Mouse (Mus musculus) cerebellum, postnatal 4 days (tissue): ENCODE measurements at regions not wholly inside any gene's neighbourhood (a gene's known extent, or its start where the extent isn't known, plus 50 kb on each side); places are given as distances from the start of the nearest gene placed in this dataset.

Experiments used
- DNase-seq, 2 experiments: peaks; one replicate each; pipeline ENCODE4 v3.0.0; 2022; ENCODE audit warnings: low spot score in 2 of 2, mixed read lengths in 1 of 2

DNA sequence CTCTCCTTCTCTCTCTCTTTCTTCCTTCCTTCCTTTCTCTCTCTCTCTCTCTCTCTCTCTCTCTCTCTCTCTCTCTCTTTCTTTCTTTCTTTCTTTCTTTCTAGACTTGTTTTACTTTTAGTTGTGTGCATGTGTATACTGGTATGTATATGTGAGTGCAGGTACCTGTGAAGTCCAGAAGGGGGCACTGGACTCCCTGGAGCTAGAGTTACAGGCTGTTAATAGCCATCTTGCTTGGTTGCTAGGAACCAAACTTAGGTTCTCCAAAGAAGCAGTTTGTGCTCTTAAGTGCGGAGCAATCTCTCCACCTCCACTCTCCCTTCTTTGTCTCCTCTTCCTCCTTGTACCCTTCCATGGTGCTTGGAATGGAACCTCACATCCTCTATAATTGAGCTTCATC is 77.2 kb downstream of the Gm10604 start:
- DNase-seq = no peak

DNA sequence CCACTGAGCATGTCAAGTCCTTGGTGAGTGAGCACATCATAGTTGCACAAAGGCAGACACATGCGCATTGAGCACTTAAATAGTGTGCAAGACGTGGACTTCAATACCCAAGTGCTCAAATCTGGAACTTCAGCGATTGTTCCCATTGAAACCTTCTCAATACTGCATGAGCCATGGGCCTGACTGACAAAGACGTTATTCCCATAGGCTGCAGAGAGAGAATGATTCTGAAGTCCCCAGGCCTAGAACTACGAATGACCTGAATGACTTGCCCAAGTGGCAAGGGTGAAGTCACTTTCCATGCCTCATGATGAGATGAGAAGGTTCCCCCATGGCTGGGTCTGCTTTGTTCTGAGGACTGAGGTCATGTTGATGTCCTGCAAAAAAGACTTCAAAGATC is 77.7 kb downstream of the Gm10604 start:
- no peak for DNase-seq

- DNase-seq = no peak
Measured at GRCm38 (mm10) chr4:11899979-11900624, 81.0 kb downstream of the Gm10604 start.

GRCm38 (mm10) chr4:11897231-11897630 is 83.8 kb downstream of the Gm10604 start:
- no peak for DNase-seq

DNA sequence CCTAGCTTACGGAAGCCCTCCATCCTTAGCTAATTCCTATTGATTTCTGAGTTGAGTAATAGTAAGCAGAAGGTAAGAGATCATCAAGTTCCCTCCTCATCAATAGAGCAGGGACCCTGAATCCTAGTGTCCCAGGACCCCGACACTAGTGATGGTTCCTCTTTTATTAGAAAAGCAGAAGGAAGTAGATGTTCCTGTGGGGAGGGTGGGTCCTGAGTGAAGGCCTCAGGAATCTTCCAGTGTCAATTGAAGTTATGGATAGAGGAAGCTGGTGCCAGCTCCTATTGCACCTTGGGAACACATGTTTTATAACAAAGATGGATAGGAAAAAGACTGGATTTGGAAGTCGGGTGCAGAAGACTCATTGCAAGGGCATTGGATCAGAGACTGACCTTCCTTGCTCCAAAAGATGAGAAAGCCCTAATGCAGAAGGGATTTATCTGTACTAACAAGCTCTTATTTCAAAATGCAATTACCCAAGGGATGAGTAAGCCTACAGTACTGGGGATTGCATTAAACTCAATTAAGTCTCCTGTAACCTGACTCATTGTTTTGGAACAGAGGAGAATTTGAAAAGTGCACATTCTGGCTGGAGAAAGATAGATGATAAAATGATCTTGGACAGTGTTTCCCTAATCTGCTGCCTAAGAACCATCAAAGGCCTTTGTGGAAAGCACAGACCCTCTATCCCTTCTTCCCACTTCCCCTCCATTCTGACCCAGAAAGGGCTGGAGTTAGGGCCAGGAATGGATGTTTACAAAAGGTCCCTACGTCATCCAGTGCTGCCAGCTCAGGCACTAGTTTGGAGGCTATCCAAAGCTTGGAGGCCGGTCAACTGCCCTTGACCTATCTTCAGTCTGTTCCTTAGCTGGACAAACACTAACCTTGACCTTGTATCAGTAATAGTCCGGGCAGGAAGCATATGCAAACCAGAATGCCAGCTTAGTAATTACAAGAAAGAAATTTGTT is 84.9 kb downstream of the Gm10604 start:
- no peak for DNase-seq

GRCm38 (mm10) chr4:11893560-11894205 is 87.4 kb downstream of the Gm10604 start:
- DNase-seq = no peak

DNA sequence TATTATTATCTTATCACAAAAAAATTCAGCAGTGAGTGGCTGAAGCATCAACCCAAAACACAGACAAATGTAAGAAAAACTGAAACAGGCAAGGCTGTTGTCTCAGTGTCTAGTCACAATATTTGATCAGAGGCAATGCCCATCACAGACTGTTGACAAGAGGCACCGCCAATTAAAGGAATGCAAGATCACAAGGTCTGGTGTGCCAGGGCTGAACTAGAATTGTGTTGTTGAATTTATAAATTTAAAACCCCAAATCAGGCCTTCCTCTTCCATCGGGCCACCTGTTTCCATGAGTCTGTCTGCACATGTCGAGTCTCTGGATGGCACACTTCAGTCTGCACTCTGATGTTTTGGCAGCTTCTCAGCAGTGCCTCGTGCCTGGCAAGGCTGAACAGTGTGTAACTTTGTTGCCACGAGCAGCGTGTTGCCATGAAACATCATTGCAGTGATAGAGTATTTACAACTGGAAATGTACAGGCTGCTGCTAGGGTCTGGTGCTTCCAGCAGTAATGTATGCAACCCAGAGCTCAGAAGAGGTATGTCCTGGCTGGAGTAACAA is 91.9 kb downstream of the Gm10604 start:
- DNase-seq = peak in 1 of 2 experiments; percentile 7

DNA sequence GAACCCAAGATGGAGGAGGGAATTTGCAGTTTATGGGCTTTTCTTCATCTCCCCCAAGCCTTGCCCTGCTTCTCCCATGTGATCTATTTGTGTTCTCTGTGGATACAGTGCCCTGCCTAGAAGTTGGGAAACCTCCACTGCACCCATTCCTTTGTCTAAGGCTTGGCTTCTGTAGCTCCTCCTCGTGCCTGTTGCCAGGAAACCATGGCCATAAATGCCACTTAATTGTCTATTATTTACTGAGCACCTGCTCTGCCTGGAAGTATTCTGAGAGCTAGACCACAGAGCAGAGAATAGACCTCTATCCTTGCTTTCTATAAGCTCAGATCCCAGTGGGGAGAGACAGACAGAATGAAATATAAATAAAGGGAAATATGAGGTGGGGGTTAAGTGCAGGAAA is 93.7 kb downstream of the Gm10604 start:
- no peak for DNase-seq

DNA sequence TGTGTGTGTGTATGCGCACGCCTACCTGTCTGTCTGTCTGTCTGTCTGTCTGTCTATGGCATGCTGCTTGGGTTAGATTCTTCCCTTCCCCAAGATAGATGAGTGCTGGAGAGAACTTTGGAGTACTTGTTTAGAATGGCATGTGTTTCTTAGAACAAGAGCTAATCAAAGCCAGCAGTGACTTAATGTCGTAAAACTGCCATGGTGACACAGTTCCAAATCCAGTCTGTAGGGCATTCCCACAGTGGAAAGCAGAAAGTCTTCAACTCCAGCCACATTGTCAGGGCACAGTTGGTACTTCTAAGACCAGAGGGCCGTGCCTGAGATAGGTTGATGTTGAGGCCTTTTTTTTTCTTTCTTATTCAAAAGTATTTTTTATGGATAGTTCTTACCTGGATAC is 95.6 kb downstream of the Gm10604 start:
- DNase-seq = no peak

DNA sequence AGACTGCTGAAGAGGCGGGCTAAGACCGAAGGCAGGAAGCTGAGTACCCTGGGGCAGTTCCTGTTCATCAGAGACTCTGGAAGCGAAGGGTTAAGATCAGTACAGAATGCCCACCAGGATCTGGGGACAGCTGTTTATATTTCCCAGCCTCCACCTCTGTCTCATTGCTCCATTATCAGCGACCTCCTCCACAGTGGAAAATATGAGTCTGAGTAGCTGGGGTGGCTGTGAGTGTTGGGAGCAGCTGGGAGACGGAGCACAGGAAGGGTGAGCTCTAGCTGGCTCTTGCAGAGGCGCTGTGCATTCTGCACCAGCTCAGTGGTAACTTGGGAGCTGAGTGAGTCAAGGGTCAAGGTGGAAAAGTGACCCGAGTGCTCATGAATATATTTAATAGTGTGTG is 96.2 kb downstream of the Gm10604 start:
- no peak for DNase-seq

DNA sequence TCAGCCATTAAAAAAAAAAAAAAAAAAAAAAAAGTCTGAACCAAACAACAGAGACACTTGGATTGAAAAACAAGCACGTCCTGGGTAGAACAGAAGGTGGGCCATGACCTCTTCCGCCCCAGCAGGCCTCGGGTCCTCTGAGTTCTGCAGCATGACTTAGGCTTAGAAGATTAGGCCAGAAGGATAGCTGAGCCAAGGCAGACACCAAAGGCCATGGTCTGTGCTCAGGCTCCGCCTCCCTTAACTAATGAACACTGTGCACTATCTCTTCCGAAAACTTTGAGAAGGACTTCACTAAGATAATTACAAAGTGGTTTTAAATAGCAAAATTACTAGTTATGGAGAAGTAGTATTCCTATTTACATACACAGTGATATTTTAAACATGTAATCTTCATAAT is 97.8 kb downstream of the Gm10604 start:
- DNase-seq = no peak

DNA sequence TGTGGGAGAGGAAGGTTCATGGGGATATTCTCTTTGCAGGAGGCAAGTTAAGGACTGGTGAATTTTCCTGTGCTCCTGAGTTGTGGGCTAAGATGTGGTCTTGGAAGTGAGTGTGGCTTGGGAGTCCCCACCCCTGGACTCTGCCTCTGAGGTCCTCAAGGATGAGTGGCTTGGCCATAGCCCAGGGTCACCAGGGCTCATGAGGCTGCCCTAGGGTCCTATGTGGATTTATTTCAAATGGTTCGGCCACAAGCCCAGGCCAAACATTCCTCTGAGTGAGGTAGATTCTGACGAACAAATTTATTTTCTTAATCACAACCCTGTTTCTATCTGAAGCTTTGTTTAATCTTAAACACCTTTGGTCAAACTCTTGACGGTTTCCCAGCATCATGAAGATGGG is 98.4 kb downstream of the Gm10604 start:
- no peak for DNase-seq

GRCm38 (mm10) chr4:11878638-11879037 is 102.4 kb downstream of the Gm10604 start:
- DNase-seq = no peak

DNA sequence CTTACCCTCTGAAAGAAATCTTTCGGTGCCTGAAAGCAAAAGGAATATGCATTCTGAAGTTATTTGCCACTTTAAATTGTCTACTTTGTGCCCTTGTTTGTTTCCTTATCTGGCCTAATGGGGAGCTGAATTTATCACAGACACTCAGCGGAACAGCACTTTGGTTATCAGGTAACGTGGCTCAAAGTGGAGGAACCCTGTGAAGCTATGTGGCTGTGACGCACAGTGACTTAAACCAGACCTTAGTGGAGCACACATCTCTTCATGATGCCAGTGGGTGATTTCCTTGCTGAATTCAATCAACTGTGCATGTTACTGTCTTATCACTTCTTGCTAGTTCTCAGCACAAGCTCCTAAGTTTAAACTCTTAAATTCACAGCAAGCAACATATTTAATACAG is 103.1 kb downstream of the Gm10604 start:
- DNase-seq = no peak

- DNase-seq = no peak
Measured at GRCm38 (mm10) chr4:11876009-11876408, 105.1 kb downstream of the Gm10604 start.

DNA sequence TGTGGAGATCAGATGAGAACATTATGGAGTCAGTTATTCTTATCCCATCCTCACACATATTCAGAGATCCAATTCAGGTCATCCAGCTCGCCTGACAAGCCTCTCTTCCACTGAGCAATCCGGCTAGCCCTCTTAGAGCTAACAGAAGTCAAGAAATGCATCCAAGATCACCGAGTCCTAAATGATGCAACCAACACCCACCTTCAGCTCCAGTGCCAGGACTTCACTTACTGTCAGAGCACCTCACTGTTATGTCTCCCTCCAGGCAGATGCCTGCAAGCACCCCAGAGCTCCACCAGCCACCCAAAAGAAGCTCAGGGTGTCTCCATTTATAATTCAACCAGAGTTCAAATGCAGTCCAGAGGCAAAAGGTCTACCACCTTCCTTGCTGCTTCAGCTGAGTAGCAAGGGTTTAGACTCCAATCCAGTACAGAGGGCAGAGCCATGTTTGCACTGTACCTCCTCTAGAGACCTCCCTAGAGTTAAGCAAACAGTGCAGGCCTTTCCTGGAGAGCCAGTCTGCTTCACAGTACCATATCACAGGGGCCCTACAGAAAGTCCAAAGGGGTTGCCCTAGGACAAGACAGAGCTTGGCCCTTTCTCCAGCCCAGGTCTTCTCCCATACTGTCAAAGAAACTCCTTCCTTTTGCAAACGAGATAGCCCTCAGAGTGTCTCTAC is 106.3 kb downstream of the Gm10604 start:
- no peak for DNase-seq

GRCm38 (mm10) chr4:11872036-11872435 is 109.0 kb downstream of the Gm10604 start:
- no peak for DNase-seq

GRCm38 (mm10) chr4:11869721-11870120 is 111.3 kb downstream of the Gm10604 start:
- DNase-seq = no peak

DNA sequence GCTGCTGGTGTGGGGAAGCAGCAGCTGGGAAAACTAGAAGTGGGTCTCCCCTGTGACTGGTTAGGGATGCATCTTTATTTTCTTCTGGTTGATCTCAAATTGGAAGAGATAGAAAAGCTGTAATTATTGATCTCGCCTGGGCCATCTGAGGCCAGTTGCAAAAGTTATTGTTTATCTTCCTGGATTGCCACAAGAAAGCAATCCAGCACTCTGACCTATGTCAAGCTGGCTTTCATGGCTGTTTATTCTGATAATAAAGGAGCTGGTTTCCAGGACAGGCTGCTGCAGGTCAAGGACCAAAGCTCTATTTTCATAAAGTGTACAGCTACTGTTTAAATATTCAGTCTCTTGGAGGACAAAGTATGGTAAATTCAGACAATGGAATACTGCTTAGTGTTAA is 112.5 kb downstream of the Gm10604 start:
- DNase-seq = no peak
